Mouse (Mus musculus): ENCODE measurements around the gene Ccdc153.

Gene Ccdc153

DNA sequence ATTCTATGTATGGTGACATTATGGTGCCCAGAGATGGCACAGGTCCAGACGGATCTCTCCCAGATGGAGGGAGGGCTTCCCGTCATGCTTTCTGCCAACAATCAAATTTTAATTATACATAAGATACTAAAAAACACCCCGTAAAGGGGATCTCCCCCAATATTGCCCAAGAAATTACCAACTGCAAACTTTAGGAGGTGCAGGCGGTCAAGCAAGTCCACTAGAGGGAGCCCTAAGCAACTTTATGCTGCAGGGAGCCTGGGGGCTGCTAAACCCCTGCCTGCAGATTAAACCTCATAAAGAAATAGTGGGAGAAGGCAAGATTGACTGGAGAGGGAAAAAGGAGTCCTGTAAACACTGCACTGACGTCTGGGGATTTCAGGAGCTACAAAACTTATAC lies 1.0 kb upstream of the Ccdc153 start:
- DNase-seq (ENCODE audit: low read depth, low spot score), result peak; percentile 51

DNA sequence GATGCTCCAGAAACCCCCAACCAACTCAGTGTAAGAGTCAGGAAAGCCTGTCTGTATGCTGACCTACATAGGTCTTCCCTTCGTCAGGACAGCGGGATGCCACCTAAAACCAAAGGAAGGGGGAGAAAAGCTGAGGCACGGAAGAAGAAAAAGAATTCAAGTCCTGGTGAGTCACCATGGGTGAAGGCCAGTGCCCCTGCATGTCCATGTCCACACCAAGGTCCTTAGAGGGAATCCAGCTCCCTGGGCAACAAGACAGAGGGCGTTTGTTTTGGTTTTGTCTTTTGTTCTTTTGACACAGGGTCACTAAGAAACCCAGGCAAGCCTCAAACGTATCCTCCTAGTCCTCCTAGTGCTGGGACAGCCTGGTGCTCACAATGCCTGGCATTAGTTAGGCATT lies 435 bp downstream of the Ccdc153 start:
- no peak for DNase-seq (ENCODE audit: low read depth, low spot score)

DNA sequence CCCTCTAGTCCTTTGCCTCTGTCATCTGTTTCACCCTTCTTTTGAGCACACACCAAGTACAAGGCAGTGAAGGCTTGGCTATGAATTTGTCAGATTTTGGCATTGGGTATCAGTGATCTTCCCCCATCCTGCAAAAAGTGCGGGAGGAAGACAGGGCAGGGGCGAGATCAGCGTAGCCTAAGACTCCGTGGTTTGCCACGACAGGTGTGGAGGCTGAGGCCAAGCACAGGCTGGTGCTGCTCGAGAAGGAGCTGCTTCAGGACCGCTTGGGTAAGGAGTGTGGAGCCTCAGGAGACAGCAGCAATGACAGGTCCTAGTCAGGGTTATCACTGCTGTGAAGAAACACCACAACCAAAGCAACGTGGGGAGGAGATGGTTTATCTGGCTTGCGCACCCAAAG lies 942 bp downstream of the Ccdc153 start:
- no peak for DNase-seq (ENCODE audit: low read depth, low spot score)

DNA sequence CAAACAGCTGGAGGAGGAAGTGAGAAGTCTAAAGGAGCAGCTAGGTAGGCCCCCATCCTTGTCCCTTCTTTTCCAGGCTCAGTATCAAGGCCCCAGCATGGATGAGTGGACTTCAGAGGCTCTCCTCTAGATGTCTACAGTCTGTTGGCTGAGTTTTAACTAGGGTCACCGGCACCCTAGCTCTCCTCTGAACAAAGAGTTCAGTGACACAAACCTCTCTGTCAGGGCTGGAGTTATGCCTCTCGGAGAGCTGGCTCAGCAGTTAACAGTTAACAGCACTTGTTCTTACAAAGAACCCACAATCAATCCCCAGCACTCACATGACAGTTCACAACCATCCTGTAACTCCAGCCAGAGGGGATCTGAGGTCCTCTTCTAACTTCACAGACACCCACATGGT lies 3.1 kb downstream of the Ccdc153 start:
- no peak for DNase-seq (ENCODE audit: low read depth, low spot score)

DNA sequence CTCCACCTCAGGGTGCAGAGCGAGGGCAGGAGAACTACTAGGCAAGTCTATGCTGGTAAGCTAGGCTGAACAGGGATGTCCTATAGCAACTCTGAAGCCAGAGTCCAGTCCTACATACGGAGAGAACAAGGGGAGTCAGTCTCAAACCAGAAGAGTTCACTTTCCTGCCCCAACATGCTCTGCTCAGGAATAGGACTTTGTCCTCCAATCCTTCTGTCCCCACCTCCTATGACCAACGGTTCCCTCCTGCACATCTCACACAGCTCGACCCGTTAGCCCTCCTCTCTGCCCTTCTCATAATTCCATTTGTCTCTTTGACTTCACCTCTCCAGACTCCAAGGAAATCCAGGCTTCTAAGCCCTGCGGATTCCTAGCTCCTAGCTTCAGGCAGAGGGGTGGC lies 7.4 kb downstream of the Ccdc153 start:
- DNase-seq (ENCODE audit: low read depth, low spot score), result no peak

DNA sequence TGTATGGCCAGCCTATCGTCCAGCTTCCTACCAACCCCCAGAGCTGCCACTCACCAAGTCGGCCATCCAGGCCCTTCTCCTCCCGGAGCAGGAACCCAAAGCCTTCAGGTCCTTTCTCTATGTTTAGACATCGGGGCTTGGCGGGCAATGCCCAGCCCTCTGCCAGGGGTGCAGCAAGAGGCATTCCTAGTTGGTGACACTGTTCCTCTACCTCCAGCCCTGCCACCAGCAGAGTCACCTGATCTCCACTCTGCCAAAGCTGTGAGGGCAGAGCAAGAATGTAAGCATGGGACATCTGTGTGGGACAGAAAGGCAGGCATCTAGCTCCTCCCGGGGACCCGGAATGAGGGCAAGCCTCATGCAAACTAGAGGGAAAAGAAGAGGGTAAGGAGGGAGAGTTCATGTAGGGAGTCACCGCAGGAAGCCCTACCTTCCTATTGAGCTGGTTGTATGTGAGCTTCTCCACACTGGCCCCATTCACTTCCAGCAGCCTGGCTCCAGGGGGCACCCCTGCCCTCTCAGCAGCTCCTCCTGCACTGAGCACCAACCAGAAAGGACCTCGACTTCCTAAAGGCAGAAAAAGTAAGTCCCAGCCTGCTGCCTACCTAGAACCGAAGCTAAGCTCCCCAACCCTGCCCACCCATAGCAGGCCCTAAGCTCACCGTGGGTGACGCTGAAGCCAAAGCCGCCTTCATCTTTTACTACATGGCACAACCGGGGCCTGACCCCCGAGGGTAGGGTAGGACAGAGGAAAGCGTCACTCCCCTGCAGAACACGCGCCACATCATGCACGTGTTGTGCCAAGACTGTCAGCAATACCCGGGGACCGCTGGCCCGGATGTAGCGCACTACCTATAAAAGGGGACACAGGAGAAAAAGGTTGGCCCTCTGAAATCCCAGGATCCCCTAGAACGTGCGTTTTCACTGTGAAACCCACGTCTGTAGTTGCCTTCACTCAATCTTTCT lies 9.0 kb downstream of the Ccdc153 start:
- DNase-seq (ENCODE audit: low read depth, low spot score), result no peak

DNA sequence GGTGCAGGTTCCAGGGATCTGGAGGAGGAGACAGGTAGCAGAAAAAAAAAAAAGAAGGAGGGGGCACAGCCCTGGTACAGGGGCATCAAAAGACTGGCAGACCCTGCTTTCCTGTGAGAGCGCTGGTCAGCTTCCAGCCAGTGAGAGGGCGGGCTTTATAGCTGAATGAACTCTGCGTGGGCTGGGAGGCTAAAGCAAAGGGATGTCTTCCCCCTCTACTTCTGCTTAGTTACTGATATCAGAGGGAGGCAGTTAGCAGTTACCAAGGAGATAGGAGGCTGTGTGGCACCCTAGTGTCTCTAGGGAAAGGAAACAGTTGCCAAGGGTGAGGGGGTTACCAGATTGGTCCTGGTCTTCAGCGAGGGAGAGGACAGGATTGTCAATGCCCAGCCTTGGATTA lies 10.0 kb downstream of the Ccdc153 start:
- no peak for DNase-seq (ENCODE audit: low read depth, low spot score)

DNA sequence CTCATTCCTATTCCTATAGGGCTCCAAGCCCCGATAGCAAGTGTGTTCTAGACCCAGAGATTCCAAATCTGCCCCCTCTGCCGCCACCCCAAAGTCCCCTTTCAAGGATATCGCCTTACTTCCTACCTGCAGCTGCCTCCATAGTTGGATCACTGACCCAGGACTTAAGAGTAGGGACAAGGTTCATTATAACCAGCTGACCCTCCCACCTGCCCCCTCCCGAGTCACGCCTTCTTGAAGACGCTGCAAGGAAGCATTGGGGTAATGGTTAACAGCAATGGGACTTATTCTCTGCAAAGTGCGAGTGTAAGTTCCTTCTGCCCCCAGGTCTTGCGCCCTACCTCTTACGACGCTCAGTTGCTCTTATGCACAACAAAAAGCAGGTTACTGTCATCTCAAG lies 10.8 kb downstream of the Ccdc153 start, which contains the start of gene Pdzd3:
Gene Pdzd3, minus strand, starts transcription at position 158 of the 400 bp plus-strand sequence.
- DNase-seq (ENCODE audit: low read depth, low spot score), result no peak

DNA sequence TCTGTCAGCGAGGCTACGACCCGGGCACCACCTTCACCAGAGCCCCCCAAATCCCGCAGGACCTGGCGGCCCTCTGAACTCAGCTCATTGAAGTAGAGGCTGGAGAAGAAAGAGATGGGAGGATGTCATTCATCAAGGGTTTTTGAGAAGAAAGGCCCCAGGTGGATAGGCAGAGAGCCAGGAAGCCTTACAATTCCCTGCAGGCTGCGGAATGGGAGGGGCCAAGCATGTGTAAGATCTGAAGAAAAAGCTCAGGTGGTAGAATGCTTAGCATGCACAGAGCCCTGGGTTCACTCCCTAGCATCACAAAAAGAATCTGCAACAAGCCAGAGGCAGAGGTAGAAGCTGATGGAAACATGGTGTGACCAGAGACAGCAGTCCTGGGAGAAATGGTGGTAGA lies 13.0 kb downstream of the Ccdc153 start:
- DNase-seq (ENCODE audit: low read depth, low spot score), result no peak

DNA sequence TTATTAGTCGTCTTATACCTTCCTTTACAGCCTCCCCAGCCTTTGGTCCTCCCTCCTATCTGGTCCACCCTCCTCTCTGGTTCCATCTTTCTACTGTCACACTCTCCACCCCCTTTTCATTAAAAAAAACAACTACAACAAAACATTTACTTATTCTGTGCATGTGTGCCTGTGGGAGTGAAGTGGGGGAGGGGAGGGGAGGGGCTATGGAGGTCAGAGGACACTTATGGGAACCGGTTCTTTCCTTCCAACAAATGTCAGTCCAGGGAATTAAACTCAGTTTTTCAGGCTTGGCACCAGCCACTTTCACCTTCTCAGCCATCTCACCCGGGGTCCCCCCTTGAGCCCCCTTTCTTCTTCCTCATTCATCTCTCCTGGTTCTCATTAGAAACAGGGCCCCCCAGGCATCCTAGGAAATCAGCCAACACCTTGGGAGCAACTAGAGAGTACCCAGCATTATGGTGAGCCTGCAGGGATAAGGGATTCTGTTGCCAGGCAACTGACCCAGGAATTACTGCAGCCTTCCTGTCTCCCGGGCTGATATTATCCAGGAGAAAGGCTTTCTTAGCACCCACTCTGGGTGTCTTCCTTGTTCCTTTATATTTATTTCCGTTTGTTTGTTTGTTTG lies 14.1 kb downstream of the Ccdc153 start:
- no peak for DNase-seq (ENCODE audit: low read depth, low spot score)

DNA sequence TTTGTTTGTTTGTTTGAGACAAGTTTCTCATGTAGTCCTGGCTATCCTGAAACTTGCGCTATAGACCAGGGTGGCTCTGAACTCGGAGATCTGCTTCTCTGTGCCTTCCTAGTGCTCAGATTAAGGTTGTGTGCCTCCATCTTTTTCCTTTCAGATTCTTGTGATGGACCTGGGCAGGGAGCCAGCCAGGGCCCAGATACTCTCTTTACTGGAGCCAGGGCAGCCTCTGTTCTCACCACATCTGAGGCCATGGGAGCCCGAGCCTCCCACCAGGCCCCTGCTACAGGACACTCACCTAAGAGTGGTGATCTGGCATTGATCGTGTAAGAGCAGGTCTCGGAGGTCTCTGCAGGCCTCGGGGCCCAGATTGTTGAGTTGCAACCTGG lies 14.7 kb downstream of the Ccdc153 start:
- DNase-seq (ENCODE audit: low read depth, low spot score), result no peak

DNA sequence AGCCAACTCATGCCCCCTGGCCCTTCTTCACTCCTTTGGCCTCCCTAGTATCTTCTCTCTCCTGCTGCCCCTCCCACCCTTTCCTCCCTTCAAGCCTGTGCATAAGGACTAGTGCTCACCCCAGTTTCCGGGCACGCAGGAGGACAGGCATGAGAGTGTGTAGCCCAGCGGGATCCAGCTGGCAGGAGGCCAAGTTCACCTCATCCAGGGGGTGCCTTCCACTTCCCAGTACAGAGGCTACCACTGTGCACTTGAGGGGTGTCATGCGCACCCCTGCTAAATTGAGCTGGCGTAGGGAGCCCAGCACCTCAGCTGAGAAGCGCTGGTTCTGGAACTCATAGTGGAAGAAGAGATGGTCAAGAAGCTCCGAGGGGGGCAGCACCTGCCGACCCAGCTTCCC lies 15.7 kb downstream of the Ccdc153 start:
- no peak for DNase-seq (ENCODE audit: low read depth, low spot score)

DNA sequence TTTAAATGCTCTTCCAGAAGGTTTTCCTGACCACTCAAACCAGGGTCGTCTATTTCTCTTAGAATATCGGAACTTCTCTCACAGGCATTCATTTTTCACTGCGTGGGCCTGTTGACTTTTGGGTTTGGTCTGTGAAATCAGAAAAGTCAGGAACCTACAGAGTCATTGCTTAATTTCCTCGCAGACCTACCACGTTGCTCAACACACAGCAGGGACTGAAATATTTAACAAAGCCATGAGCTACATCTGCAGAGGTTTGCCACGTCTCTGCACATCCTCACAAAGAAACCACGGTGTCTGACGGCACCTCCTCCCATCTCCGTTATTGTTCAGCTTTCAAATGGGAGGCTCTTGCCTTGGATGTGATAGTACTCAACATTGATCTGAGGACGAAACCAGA lies 18.5 kb downstream of the Ccdc153 start:
- DNase-seq (ENCODE audit: low read depth, low spot score), result no peak

DNA sequence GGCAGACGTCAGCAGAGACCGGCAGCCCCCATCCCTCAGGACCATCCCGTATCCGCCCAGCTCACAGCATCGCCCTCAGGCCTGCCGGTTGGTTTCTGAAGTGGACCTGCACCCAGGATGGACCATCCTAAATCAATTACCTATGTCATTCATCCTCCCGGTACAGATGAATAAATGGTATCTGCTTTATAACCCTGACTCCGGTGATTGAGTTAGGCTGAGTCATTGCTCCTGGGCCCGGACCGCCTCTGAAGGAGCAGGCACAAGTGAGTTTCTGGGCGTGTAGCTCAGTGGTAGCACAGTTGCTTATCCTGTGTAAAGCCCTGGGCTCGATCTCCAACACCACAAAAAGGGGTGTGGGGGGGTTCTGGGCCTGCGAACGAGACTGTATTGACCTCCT lies 20.9 kb downstream of the Ccdc153 start:
- DNase-seq (ENCODE audit: low read depth, low spot score), result no peak

DNA sequence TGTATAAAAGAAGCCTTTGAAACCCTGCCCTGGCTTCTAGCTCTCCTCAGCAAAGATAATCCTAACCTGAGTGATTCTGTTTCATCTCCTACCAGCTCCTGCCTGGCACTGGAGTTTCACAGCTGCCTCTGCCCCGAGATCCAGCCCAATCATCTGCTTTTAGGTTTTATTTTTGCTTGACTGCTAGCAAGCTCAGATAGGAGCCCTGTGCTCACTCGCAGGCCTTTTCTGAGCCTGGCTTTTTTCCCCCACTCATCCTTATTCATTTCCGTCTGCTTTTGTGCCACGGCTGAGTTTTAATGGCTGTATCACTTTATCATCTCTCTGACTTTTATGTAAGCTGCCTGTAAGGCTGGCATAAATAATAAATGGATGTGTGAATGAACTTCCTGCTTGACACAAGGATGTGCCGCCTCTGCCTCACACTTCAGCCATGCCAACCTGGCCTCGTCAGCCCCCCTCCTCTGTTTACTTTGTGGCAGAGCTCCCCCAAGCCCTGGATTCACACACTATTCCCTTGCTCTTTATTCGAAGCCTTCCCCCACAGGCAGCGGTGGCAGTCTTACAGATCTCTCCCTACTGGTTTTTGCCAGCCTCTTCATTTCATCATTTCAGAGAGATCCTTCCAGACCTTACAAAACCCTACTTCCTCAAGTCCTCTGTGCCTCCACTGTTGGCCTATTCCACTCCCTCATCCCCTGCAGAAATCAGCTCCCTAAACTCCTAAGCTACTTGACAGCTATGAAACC lies 26.2 kb downstream of the Ccdc153 start:
- DNase-seq (ENCODE audit: low read depth, low spot score), result no peak

DNA sequence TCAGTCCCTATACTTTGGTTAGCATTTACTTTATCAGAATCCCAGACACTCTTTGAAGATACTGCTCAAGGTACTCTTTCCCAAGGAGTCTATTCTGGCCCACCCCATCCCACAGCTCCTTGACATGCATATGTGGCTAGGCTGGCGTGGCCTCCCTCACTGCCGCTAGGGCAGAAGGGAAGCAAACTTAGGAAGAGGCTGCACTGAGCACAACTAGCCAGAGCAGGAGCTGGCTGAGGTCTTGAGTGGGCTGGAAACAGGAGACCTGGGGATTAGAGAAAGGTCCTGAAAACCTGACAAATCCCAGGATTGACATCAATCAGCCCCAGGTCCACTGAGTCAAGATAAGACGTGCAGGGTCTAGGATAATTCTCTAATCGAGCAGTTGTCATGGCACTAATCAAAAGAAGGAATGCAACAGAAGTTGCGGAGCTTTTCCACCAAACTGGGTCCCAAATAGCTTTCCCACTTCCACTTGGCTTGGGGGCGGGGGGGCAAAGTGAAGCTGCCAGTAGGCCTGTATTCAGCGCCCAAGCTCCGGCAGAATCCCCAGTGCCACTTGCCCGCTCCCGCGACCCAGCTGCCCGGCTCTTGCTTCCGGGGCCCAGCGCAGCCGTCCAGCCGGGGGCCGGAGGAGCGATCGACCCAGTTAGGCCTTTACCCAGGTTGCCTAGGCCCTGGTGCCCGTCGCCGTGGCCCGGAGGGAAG lies 27.0 kb downstream of the Ccdc153 start:
- DNase-seq (ENCODE audit: low read depth, low spot score), result no peak

DNA sequence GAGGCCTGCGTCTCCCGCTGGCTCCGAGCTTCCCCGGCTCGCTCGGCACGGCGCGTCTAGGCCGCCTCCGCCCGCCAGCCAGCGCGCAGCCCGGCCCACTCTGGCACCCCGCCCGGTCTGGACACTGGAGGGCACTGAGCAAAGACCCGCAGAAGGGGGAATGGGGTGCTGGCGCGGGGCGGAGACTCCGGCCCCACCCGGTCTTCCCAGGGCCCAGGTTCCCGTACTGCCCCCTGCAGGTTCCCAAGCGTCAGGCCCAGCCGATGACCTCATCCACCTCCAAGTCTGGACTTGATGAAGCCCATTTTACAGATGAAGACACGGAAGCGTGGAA lies 27.5 kb downstream of the Ccdc153 start:
- DNase-seq (ENCODE audit: low read depth, low spot score), result peak; percentile 58

DNA sequence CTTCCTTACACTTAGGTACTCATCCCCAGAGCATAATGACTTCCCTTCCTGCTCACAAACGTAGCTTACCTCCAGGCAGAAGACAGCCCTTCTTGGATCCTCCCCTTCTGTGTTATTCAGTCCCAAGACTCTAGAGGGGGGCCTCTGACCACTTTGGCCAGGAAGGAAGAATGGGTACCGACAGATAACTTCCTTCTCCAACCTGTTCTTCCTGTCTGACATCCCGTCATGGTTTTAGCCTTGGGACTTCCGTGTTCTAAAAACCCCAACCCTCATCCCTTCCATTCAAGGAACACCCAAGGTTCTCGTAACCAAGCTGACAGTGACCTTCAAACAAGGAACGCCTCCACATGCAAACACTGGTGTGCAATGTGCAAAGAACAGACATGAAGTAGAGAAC lies 28.0 kb downstream of the Ccdc153 start, which contains the start of gene Nlrx1:
Gene Nlrx1, minus strand, starts transcription at position 168 of the 400 bp plus-strand sequence.
- DNase-seq (ENCODE audit: low read depth, low spot score), result no peak

DNA sequence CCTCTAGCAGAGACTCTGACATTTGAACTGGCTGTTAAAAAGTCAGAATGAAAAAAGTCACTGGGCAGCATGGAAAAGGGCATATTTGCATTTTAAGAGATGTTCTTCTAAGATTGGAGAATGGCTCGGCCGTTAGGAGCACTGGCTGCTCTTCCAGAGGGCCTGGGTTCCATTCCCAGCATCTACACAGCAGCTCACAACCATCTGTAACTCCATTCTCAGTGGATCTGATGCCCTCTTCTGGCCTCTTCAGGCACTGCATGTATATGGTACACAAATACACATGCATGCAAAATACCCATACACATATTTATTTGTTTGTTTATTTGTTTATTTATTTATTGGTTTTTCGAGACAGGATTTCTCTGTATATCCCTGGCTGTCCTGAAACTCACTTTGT lies 28.6 kb downstream of the Ccdc153 start:
- DNase-seq (ENCODE audit: low read depth, low spot score), result no peak

DNA sequence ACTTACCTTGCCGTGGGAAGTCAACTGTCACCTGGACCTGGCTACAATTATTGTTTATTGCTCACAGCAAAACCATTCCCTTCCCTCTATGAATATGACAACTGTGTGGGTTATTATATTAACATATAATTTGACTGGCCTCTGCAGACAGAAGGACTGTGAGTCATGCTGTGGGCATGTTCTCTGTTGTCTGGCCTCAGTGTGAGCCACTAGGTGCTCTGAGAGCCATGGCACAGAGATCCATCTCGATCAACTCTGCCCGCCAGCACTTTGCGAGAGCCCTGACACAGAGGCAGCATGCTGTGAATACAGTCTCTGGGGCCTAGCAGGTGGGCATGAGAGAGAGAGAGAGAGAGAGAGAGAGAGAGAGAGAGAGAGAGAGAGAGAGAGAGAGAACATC lies 29.5 kb downstream of the Ccdc153 start:
- DNase-seq (ENCODE audit: low read depth, low spot score), result no peak

DNA sequence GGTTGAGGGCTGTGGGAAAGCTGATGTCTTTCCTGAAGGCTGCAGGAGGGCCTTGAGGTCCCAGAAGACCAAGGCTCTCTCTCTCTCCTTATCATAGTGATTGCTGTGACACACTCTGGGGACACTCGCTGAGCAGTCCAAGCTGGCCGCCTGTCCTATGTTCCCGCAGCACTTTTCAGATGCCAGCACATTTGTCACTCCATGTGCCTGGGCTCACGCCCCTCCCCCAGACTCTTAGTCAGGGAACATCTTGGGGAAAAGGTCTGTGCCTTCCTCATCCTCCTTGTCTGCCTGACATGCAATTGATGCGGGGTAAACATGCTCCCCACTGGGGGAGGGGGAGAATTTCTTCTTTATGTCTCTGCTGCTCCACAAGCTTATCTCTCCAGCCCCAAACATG lies 42.7 kb downstream of the Ccdc153 start:
- DNase-seq (ENCODE audit: low read depth, low spot score), result no peak

Measured in embryo, embryonic 11.5 days (tissue).